Mouse (Mus musculus) intestine, embryonic 15.5 days (tissue): Measurements from ENCODE around the gene Olfr39. TPM values are rescaled to one million over a fixed set of nuclear protein-coding genes. Genes with fewer than 3 reads are reported as not detected.
"Not testable (repeated sequence)": the region's sequence is repeated elsewhere in the genome, so short reads cannot be mapped to it uniquely, and the experiment has no call there.

Experiments
- ATAC-seq: fragments of 200-750 bp; cut with Nextera tagmentation; 2 replicates; pipeline ENCODE4 v1.8.0; 2017; ENCODE audit warnings: moderate TSS enrichment, moderate library complexity
- H3K27ac ChIP-seq: fragments of 300-500 bp; sonication (generic); 2 replicates; pipeline ENCODE4 v1.5.1; 2015; ENCODE audit warnings: mild to moderate bottlenecking, inconsistent platforms
- H3K27me3 ChIP-seq: fragments of 300-500 bp; sonication (generic); replicated peaks from 2 replicates; pipeline ENCODE4 v1.6.1; 2015; ENCODE audit warnings: inconsistent platforms
- H3K36me3 ChIP-seq: fragments of 300-500 bp; sonication (generic); 2 replicates; pipeline ENCODE4 v1.6.1; 2015; ENCODE audit warnings: inconsistent platforms
- H3K4me1 ChIP-seq: fragments of 300-500 bp; sonication (generic); replicated peaks from 2 replicates; pipeline ENCODE4 v1.6.1; 2015; ENCODE audit warnings: inconsistent platforms
- H3K4me2 ChIP-seq: fragments of 300-500 bp; sonication (generic); replicated peaks from 2 replicates; pipeline ENCODE4 v1.6.1; 2015; ENCODE audit warnings: mild to moderate bottlenecking, inconsistent platforms
- H3K4me3 ChIP-seq: fragments of 300-500 bp; sonication (generic); replicated peaks from 2 replicates; pipeline ENCODE4 v1.5.1; 2015; ENCODE audit warnings: inconsistent platforms
- H3K9ac ChIP-seq: fragments of 300-500 bp; sonication (generic); 2 replicates; pipeline ENCODE4 v1.6.1; 2015; ENCODE audit warnings: inconsistent platforms
- H3K9me3 ChIP-seq: fragments of 300-500 bp; sonication (generic); 2 replicates; pipeline ENCODE4 v1.6.1; 2016; ENCODE audit warnings: inconsistent platforms
- WGBS: fragments of 180-500 bp; shearing (Covaris S2); methylation state at CpG from one replicate; pipeline ENCODE4 v1.1.7; 2015; 5-methylcytosine and 5-hydroxymethylcytosine counted together
- polyA plus RNA-seq: library from polyadenylated mRNA; unstranded; fragments of >200 nt; fragmentation: Nextera tagmentation; extraction: Ambion mirVana; gene quantifications from 2 replicates; pipeline ENCODE4 v1.2.1, GENCODE M21; 2015

The Olfr39 gene
- polyA plus RNA-seq = not detected in 2 replicates

DNA sequence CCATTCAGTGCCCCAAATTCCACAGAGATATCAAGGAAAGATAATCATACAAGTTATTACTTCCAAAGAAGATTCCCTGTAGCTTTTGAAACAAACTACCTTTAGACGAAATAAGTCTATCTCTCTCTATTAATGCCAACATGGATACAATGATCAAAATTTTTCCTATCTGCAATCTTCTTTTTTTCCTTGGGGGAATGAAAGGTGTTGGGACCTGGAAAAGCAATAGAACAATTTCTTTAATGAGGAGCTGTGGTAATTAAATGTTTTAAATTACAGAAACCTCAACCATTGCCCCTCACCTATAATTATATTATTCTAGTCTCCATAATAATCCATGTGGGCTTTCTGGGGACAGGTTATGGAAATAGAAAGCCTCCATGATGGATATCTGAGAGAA, at the start of gene Olfr39:
Gene Olfr39 (plus strand): TSS at position 301 of the 400 bp plus-strand sequence.
- no peak within 1 kb of the TSS for H3K4me3 ChIP-seq
- WGBS = 80% methylated on average over 1 of the region's 1 CpGs

DNA sequence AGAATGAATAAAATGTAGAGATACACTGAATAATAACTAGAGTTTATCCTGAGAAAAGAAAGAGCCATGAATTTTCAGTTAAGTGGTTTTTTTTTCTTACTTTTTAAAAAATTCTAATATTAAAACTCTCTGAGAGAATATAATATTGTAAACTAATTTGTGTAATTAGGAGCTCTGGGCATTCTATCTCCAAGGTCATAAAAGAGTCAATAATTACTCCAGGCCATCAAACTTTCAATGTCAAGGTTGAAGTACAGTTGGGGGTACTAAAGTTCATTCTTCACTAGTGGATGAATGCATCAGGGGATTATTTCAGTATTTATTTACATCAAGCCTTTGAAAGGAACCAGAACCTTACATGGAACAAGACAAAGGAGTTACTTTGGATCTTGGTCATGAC, 45.3 kb upstream of the Olfr39 start, which contains the start of gene Olfr872:
Gene Olfr872 (plus strand): TSS at position 301 of the 400 bp plus-strand sequence.
- H3K27ac ChIP-seq = no peak within 1 kb of the TSS
- H3K9ac ChIP-seq = no peak within 1 kb of the TSS
- no peaks in the 10 kb centered on the region for H3K27me3 ChIP-seq
- H3K4me3 ChIP-seq = no peak within 1 kb of the TSS
- H3K4me2 ChIP-seq = no peak within 1 kb of the TSS
- no peak for ATAC-seq
- no peaks in the 10 kb centered on the region for H3K4me1 ChIP-seq
- no peaks in the 10 kb centered on the region for H3K36me3 ChIP-seq
- H3K9me3 ChIP-seq = no peaks in the 10 kb centered on the region

More for the DNA sequence above, at the start of gene Olfr39:
- no peaks in the 10 kb centered on the region for H3K9me3 ChIP-seq
- no peaks in the 10 kb centered on the region for H3K27me3 ChIP-seq
- H3K4me1 ChIP-seq = no peaks in the 10 kb centered on the region
- H3K36me3 ChIP-seq = no peaks in the 10 kb centered on the region
- no peak within 1 kb of the TSS for H3K27ac ChIP-seq
- no peak within 1 kb of the TSS for H3K9ac ChIP-seq
- H3K4me2 ChIP-seq = no peak within 1 kb of the TSS
- no peak for ATAC-seq

DNA sequence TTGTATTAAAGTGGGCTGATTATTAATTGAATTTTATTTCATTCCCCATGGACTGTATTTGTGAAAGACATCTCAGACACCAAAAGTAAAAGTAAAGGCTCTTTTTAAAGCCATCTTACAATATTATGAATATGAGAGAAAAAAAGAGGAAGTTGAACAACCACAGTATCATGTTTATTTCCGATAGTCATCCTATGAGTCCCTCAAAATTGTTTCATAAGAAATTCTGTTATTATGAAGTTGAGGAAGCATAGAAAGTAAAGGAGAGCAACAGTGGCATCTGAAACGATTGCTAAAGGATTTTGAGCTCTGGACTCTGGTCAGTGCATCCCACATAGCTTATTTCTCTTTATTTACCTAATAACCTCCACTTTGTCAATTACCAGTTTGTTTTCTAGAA, 44.8 kb upstream of the Olfr39 start:
- H3K4me1 ChIP-seq = no peaks in the 10 kb centered on the region
- no peak overlapping the region for H3K27ac ChIP-seq
- no peak for ATAC-seq
- H3K9me3 ChIP-seq = no peaks in the 10 kb centered on the region
- no peak overlapping the region for H3K9ac ChIP-seq
- no peaks in the 10 kb centered on the region for H3K27me3 ChIP-seq
- H3K4me2 ChIP-seq = no peak overlapping the region
- no peaks in the 10 kb centered on the region for H3K36me3 ChIP-seq
- H3K4me3 ChIP-seq = no peak overlapping the region
- 70% methylated on average over 2 of the region's 2 CpGs for WGBS

- not testable (repeated sequence) for H3K9me3 ChIP-seq, ATAC-seq, H3K27me3 ChIP-seq, H3K9ac ChIP-seq, H3K4me3 ChIP-seq, H3K27ac ChIP-seq, H3K4me2 ChIP-seq, H3K4me1 ChIP-seq, H3K36me3 ChIP-seq
- WGBS = 84% methylated on average over 5 of the region's 5 CpGs
These were observed 13.4 kb downstream of the Olfr39 start for GRCm38 (mm10) chr9:20295562-20295961.

- 73% methylated on average over 1 of the region's 1 CpGs for WGBS
- ATAC-seq = no peak
These were observed 16.1 kb downstream of the Olfr39 start, which contains the start of gene Olfr873 for GRCm38 (mm10) chr9:20298232-20298631. Olfr873 (plus strand) TSS chr9:20298532.

DNA sequence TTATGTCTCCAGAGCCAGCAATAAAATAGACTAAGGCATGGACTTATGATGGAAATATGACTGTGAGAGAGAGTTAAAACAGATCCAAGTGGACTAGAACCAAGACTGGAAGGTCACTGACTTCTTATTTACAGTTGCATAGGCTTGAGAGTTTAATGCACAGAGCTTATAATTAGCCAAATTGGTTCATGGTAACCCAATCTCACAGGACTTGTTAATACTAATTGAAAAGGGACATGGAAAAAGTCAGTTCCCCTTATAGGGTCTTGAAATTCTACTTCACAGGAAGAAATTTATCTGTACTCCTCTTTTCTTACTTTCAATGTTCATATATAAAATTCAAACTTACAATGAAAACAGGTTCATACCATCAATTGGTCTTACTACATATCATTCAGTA, 53.8 kb downstream of the Olfr39 start, which contains the start of gene Olfr18:
Gene Olfr18 (minus strand): TSS at position 101 of the 400 bp plus-strand sequence.
- no peak within 1 kb of the TSS for H3K9ac ChIP-seq
- H3K4me1 ChIP-seq = no peaks in the 10 kb centered on the region
- H3K27me3 ChIP-seq = no peaks in the 10 kb centered on the region
- H3K36me3 ChIP-seq = no peaks in the 10 kb centered on the region
- H3K4me3 ChIP-seq = no peak within 1 kb of the TSS
- H3K4me2 ChIP-seq = no peak within 1 kb of the TSS
- no peak for ATAC-seq
- H3K9me3 ChIP-seq = no peaks in the 10 kb centered on the region
- H3K27ac ChIP-seq = no peak within 1 kb of the TSS

More at GRCm38 (mm10) chr9:20298232-20298631, 16.1 kb downstream of the Olfr39 start, which contains the start of gene Olfr873:
- Histone ChIP-seq H3K9me3 (no peaks in the 10 kb centered on the region), H3K27ac (no peak within 1 kb of the TSS), H3K27me3 (no peaks in the 10 kb centered on the region), H3K9ac (no peak within 1 kb of the TSS), H3K4me2 (no peak within 1 kb of the TSS), H3K4me3 (no peak within 1 kb of the TSS), H3K4me1 (no peaks in the 10 kb centered on the region), H3K36me3 (no peaks in the 10 kb centered on the region)

Other genes with a start within 250 kb of the Olfr39 start
- not detected in 2 replicates for gene Olfr867, start 224.8 kb upstream of the Olfr39 start, polyA plus RNA-seq
- gene Olfr868, start 183.7 kb upstream of the Olfr39 start, polyA plus RNA-seq = not detected in 2 replicates
- gene Olfr869, start 153.3 kb upstream of the Olfr39 start, polyA plus RNA-seq = not detected in 2 replicates
- gene Olfr870, start 108.3 kb upstream of the Olfr39 start, polyA plus RNA-seq = not detected in 2 replicates
- gene Olfr871, start 70.1 kb upstream of the Olfr39 start, polyA plus RNA-seq = not detected in 2 replicates
- gene Olfr872, start 45.2 kb upstream of the Olfr39 start, polyA plus RNA-seq = not detected in 2 replicates
- gene Olfr873, start 16.2 kb downstream of the Olfr39 start, polyA plus RNA-seq = not detected in 2 replicates
- not detected in 2 replicates for gene Olfr18, start 53.7 kb downstream of the Olfr39 start, polyA plus RNA-seq
- gene Zfp560, start 102.8 kb downstream of the Olfr39 start, polyA plus RNA-seq = 24.9 and 35.5 TPM in 2 replicates
- gene Zfp26, start 177.8 kb downstream of the Olfr39 start, polyA plus RNA-seq = 11.9 and 14.7 TPM in 2 replicates
- 15.1 and 15.7 TPM in 2 replicates for gene Zfp426, start 210.4 kb downstream of the Olfr39 start, polyA plus RNA-seq
- 55.1 and 62.4 TPM in 2 replicates for gene Zfp266, start 239.1 kb downstream of the Olfr39 start, polyA plus RNA-seq